Comparison of ENCODE assay signal across 16 mouse cellular contexts in the genomic region with DNA sequence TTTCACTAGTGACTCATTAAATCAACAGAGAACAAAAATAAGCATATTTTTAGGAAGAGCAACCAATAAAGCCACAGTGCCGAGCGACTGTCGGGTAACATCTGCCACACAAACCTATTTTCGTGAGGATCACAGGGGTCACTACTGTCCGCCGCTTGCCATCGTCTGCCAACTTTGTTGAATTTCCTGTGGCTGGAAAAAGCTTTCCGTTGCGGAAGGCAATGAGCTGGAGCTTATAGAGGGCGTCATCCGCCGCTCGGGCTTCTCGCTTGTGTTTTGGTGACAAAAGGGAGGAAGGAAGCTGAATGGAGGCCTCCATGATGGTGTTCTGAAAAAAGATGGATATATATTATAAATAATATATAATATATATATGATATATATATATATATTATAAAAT.
"Had no signal": no experiment of that assay in that cellular context is flagged by ENCODE, and none has a peak within 500 bp of the region (broad histone marks: within the 10 kb centered on the region; RNA-seq: fewer than 3 reads in every experiment).

No protein-coding gene starts in this region.

- DNase-seq: kidney, adult 11 months; kidney, adult 9 months; layer of hippocampus, adult 9-11 months; liver; midbrain, embryonic 14.5 days; thymus, adult 18-20 months; thymus, postnatal 36 days had no signal

- H3K9me3 ChIP-seq: intestine, embryonic 15.5 days; limb, embryonic 10.5 days; limb, embryonic 13.5 days; liver, embryonic 12.5 days; liver, embryonic 15.5 days; lung, embryonic 15.5 days had no signal

- H3K4me2 ChIP-seq: intestine, embryonic 15.5 days; limb, embryonic 13.5 days; liver, embryonic 12.5 days; liver, embryonic 15.5 days; lung, embryonic 15.5 days; midbrain, embryonic 11.5 days had no signal

- H3K27ac ChIP-seq: intestine, embryonic 15.5 days; layer of hippocampus, adult 2 months; limb, embryonic 10.5 days; limb, embryonic 13.5 days; liver, embryonic 12.5 days; liver, embryonic 15.5 days; lung, embryonic 15.5 days had no signal

- H3K36me3 ChIP-seq: intestine, embryonic 15.5 days; liver, embryonic 15.5 days had no signal

- ATAC-seq: hindbrain, embryonic 16.5 days; intestine, embryonic 15.5 days; liver, embryonic 12.5 days had no signal

- H3K27me3 ChIP-seq: intestine, embryonic 15.5 days; limb, embryonic 13.5 days; liver, embryonic 12.5 days; liver, embryonic 15.5 days; lung, embryonic 15.5 days had no signal

- H3K9ac ChIP-seq: intestine, embryonic 15.5 days; limb, embryonic 13.5 days; liver, embryonic 12.5 days; liver, embryonic 15.5 days; lung, embryonic 15.5 days had no signal

- H3K4me1 ChIP-seq: intestine, embryonic 15.5 days; limb, embryonic 10.5 days had no signal

- H3K4me3 ChIP-seq: intestine, embryonic 15.5 days; layer of hippocampus, adult 2 months; limb, embryonic 10.5 days; limb, embryonic 13.5 days; liver, embryonic 12.5 days; liver, embryonic 15.5 days; lung, embryonic 15.5 days had no signal
